Mouse (Mus musculus) left cerebral cortex, adult 18-20 months (tissue): ENCODE measurements at regions not wholly inside any gene's neighbourhood (a gene's known extent, or its start where the extent isn't known, plus 50 kb on each side); places are given as distances from the start of the nearest gene placed in this dataset.

Experiments
- DNase-seq, 2 experiments: peaks; one replicate each; pipeline ENCODE4 v3.0.0; 2021 to 2022; ENCODE audit warnings: low spot score in 2 of 2, mixed read lengths in 1 of 2

GRCm38 (mm10) chr8:26921531-26922177 is 55.5 kb upstream of the Zfp703 start:
- no peak for DNase-seq

- DNase-seq, result no peak
These were observed 55.0 kb upstream of the Zfp703 start for GRCm38 (mm10) chr8:26922178-26922540.

DNA sequence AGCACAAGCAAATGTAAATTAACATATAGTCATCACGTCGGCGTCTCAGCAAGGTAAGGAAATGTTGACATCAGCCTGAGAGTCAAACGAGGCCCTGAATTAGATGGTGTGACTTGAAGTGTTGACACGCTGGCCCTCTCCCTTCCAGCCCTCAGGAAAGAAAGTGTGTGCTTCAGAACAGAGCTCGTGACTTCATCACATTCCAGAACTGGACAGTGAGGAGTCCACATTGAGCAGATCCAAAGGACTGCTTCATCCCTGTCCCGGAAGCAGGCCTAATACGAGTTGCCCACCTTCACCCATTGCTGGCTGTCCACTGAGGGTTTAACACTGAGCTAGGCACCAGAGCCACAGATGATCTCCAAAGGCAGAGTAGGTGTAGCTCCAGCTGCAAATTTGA is 54.0 kb upstream of the Zfp703 start:
- DNase-seq, result no peak
